In genomic region chr4:127843421-127843820, GRCm38 (mm10) we compare ENCODE assay signal across 13 mouse cellular contexts.
"Had no signal": no experiment of that assay in that cellular context is flagged by ENCODE, and none has a peak within 500 bp of the region (broad histone marks: within the 10 kb centered on the region; RNA-seq: fewer than 3 reads in every experiment).

No protein-coding gene starts in this region.

- H3K36me3 ChIP-seq: limb, embryonic 10.5 days; liver, embryonic 15.5 days; midbrain, embryonic 13.5 days; neural tube, embryonic 13.5 days had no signal

- H3K4me3 ChIP-seq: left cerebral cortex, adult 2 months; limb, embryonic 10.5 days; liver, embryonic 15.5 days; midbrain, embryonic 13.5 days; neural tube, embryonic 13.5 days had no signal

- H3K4me2 ChIP-seq: liver, embryonic 11.5 days; liver, embryonic 15.5 days; midbrain, embryonic 13.5 days; neural tube, embryonic 13.5 days had no signal

- ATAC-seq: lung, postnatal 0 days; midbrain, embryonic 13.5 days had no signal

- H3K4me1 ChIP-seq: limb, embryonic 10.5 days; liver, embryonic 15.5 days; neural tube, embryonic 13.5 days had no signal

- H3K27me3 ChIP-seq: liver, embryonic 15.5 days; midbrain, embryonic 13.5 days; neural tube, embryonic 13.5 days had no signal

- H3K9me3 ChIP-seq: limb, embryonic 10.5 days; liver, embryonic 15.5 days; midbrain, embryonic 13.5 days; neural tube, embryonic 13.5 days had no signal

- H3K9ac ChIP-seq: liver, embryonic 15.5 days; midbrain, embryonic 13.5 days; neural tube, embryonic 13.5 days had no signal

- H3K27ac ChIP-seq: left cerebral cortex, adult 2 months; limb, embryonic 10.5 days; liver, embryonic 15.5 days; midbrain, embryonic 13.5 days; neural tube, embryonic 13.5 days had no signal

- DNase-seq: kidney, postnatal 25 days; lung, adult 2 months; lung, postnatal 36 days; retina, postnatal 1 day; right cerebral cortex, postnatal 14 days; thymus, postnatal 4 days had no signal
